Mouse (Mus musculus) B cell, adult 2 months (primary cell): ENCODE results near the gene Tgif1.

Experiments used
- DNase-seq, 2 experiments: peaks; one replicate each; pipeline ENCODE4 v3.0.0; 2022

Tgif1 gene

GRCm38 (mm10) chr17:70797773-70798045, 55.6 kb downstream of the Tgif1 start:
- DNase-seq: no peak

- no peak for DNase-seq
These were observed 56.2 kb downstream of the Tgif1 start for GRCm38 (mm10) chr17:70796940-70797772.

DNA sequence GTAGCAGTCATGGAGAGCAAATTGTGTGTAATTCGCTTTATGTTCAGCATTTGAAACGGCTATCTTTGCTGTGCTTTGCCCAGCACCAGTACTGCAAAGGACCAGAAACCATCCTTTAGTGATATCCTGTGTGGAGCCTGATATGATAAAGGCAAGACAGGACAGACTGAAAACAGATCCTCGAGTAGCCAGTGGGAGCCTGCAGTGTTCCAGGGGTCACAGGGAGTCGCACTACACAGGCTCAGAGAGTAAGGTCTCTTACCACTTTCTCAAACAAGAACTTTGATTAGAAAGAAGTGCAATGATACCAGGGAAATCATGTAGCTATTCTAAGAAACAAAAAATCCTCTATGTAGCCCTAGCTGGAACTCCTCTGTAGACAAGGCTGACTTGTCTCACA, 58.1 kb downstream of the Tgif1 start:
- DNase-seq: no peak

DNA sequence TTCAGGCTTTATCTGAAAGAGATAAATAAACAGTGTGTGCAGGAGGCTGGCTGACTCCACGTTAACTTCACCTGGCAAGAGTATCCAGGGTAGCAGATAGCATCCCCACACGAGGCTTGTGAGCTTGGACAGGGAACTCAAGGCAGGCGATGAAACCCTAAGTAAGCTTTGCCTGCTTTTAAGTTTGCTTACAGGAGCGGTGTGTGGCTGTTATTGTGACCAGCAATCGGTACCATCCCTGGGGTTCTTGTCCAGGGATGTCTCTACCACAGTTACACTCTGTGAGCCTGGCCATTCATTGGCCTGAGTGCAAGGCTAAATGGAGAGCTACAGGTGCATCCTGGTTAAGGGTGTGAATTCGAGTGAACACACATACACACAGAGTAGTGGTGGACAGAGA, 58.6 kb downstream of the Tgif1 start:
- DNase-seq: no peak

GRCm38 (mm10) chr17:70794291-70794690, 59.1 kb downstream of the Tgif1 start:
- no peak for DNase-seq
